Mouse (Mus musculus) splenic B cell, adult 2 months (primary cell): ENCODE results near the gene Gm42674.

Source experiments
- DNase-seq: peaks from one replicate; pipeline ENCODE4 v3.0.0-alpha.2; 2011; ENCODE audit warnings: low read depth, low spot score
- H3K27me3 ChIP-seq: 2 replicates; pipeline ENCODE4 v1.6.1; 2012; ENCODE audit warnings: mild to moderate bottlenecking, low read length, moderate library complexity, mixed read lengths; ENCODE audit not compliant: control insufficient read depth, poor library complexity, insufficient read depth, severe bottlenecking
- H3K36me3 ChIP-seq: 2 replicates; pipeline ENCODE4 v1.6.1; 2012; ENCODE audit warnings: mild to moderate bottlenecking, low read length, moderate library complexity, mixed read lengths; ENCODE audit not compliant: control insufficient read depth, poor library complexity, insufficient read depth, severe bottlenecking

Gm42674 gene

GRCm38 (mm10) chr3:90653717-90654116 lies 52.0 kb downstream of the Gm42674 start, which contains the start of gene S100a7a:
Gene S100a7a (plus strand): TSS chr3:90654017.
- DNase-seq, result no peak
- Histone ChIP-seq H3K36me3 (no peaks in the 10 kb centered on the region), H3K27me3 (no peaks in the 10 kb centered on the region; the same call in 1 of the 2 replicates)
